In the genomic region with DNA sequence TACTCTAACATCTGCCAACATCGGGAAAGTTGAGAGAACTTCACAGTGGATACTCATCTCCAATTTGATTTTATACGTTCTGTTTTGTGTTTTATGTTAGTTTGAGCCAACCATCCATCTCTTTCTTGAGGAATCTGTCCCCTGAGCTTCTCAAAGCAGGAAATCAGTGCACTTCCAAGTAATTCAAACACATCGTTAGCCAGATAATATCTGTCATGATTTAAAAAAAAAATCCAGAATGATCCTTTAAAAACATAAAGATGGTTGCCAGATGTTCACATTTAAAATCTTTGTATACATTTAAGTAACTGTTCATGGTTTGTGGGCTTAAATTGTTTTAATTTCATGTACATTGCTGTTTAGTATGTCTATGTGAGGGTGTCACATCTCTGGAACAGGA, we compare ENCODE assay signal across 34 mouse cellular contexts. TPM values are rescaled to one million over a fixed set of nuclear protein-coding genes. Genes with fewer than 3 reads are reported as not detected.
"Had no signal": no experiment of that assay in that cellular context is flagged by ENCODE, and none has a peak within 500 bp of the region (broad histone marks: within the 10 kb centered on the region; RNA-seq: fewer than 3 reads in every experiment).

No protein-coding gene starts in this region.

- H3K4me1 ChIP-seq: liver, embryonic 13.5 days; liver, embryonic 15.5 days had no signal

- H3K36me3 ChIP-seq: limb, embryonic 12.5 days; limb, embryonic 13.5 days; limb, embryonic 15.5 days; liver, embryonic 12.5 days; liver, embryonic 13.5 days; liver, embryonic 15.5 days; lung, embryonic 15.5 days; midbrain, embryonic 10.5 days; midbrain, embryonic 12.5 days; midbrain, embryonic 13.5 days; midbrain, embryonic 15.5 days had no signal

- H3K4me2 ChIP-seq: limb, embryonic 12.5 days; limb, embryonic 13.5 days; limb, embryonic 15.5 days; liver, embryonic 11.5 days; liver, embryonic 12.5 days; liver, embryonic 13.5 days; liver, embryonic 15.5 days; lung, embryonic 15.5 days; midbrain, embryonic 11.5 days; midbrain, embryonic 12.5 days; midbrain, embryonic 13.5 days; midbrain, embryonic 15.5 days had no signal

- ATAC-seq: liver, embryonic 12.5 days; liver, postnatal 0 days; lung, postnatal 0 days; midbrain, embryonic 15.5 days had no signal

- H3K27me3 ChIP-seq: limb, embryonic 12.5 days; limb, embryonic 15.5 days; liver, embryonic 13.5 days; liver, embryonic 15.5 days; lung, embryonic 15.5 days; midbrain, embryonic 12.5 days; midbrain, embryonic 13.5 days; midbrain, embryonic 15.5 days had no signal

- DNase-seq: left cerebral cortex, postnatal 4 days; liver; liver, embryonic 13.5 days; liver, postnatal 0 days; lung, adult 18-20 months; lung, adult 2 months; lung, postnatal 10 days; lung, postnatal 14 days; lung, postnatal 36 days; midbrain, embryonic 14.5 days had no signal

- H3K27ac ChIP-seq: left cerebral cortex, adult 2 months; limb, embryonic 13.5 days; liver, embryonic 12.5 days; liver, embryonic 13.5 days; liver, embryonic 14.5 days; liver, embryonic 15.5 days; macrophage; midbrain, embryonic 10.5 days; midbrain, embryonic 12.5 days; midbrain, embryonic 13.5 days; midbrain, embryonic 15.5 days had no signal

- H3K9ac ChIP-seq: limb, embryonic 12.5 days; limb, embryonic 15.5 days; liver, embryonic 12.5 days; liver, embryonic 13.5 days; liver, embryonic 14.5 days; liver, embryonic 15.5 days; liver, postnatal 0 days; lung, embryonic 15.5 days; midbrain, embryonic 12.5 days; midbrain, embryonic 13.5 days; midbrain, embryonic 15.5 days had no signal

- H3K4me3 ChIP-seq: left cerebral cortex, adult 2 months; limb, embryonic 12.5 days; limb, embryonic 13.5 days; limb, embryonic 15.5 days; liver, embryonic 12.5 days; liver, embryonic 13.5 days; liver, embryonic 15.5 days; lung, embryonic 15.5 days; megakaryocyte, embryonic 14.5 days; midbrain, embryonic 10.5 days; midbrain, embryonic 12.5 days; midbrain, embryonic 13.5 days; midbrain, embryonic 15.5 days; myocyte had no signal

- H3K9me3 ChIP-seq: limb, embryonic 12.5 days; limb, embryonic 13.5 days; limb, embryonic 15.5 days; liver, embryonic 12.5 days; liver, embryonic 13.5 days; liver, embryonic 15.5 days; lung, embryonic 15.5 days; megakaryocyte, embryonic 14.5 days; midbrain, embryonic 10.5 days; midbrain, embryonic 12.5 days; midbrain, embryonic 13.5 days; midbrain, embryonic 15.5 days had no signal

RNA-seq across cellular contexts. Expression of gene Izumo1r, which starts 2.2 kb away (rescaled TPM):
- polyA plus RNA-seq: limb, embryonic 11.5 days; limb, embryonic 12.5 days; liver, embryonic 11.5 days; liver, embryonic 12.5 days; liver, embryonic 13.5 days; liver, embryonic 14.5 days; liver, embryonic 15.5 days; liver, embryonic 16.5 days; liver, postnatal 0 days; macrophage; midbrain, embryonic 10.5 days; midbrain, embryonic 11.5 days; midbrain, embryonic 12.5 days; midbrain, embryonic 13.5 days; midbrain, embryonic 14.5 days; midbrain, embryonic 15.5 days; midbrain, embryonic 16.5 days; midbrain, postnatal 0 days; myocyte; neural tube, embryonic 11.5 days had no signal

RNA-seq across cellular contexts. Expression of gene Gpr83, which starts 45.9 kb away (rescaled TPM):
- polyA plus RNA-seq: liver, adult 2 months; liver, embryonic 11.5 days; liver, embryonic 14.5 days; liver, postnatal 0 days; myocyte had no signal
